Mouse (Mus musculus) heart, adult 9 months (tissue): ENCODE measurements at regions not wholly inside any gene's neighbourhood (a gene's known extent, or its start where the extent isn't known, plus 50 kb on each side); places are given as distances from the start of the nearest gene placed in this dataset.

Source experiments
- DNase-seq, 2 experiments: peaks; one replicate each; pipeline ENCODE4 v3.0.0; 2022; ENCODE audit warnings: low spot score in 2 of 2

DNA sequence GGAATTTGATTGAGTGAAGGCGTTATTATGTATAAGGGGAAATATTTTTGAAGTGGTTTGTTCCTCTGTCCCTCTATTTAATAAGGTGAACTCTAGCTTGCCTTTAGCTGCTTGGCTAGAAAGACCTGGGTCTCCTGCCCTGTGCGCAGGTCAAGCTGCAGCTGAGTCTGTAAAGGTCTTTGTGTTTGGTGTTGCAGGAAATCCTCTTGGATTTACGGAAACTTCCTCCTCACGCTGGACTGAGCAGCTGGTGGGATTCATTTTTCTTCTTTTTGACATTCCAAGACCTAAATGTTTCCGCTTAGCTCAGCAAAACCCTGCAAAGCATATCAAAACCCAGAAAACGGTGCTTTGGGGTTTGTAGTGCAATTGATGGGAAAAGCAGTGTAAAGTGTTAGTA, 402.2 kb upstream of the Mmadhc start:
- DNase-seq: no peak

DNA sequence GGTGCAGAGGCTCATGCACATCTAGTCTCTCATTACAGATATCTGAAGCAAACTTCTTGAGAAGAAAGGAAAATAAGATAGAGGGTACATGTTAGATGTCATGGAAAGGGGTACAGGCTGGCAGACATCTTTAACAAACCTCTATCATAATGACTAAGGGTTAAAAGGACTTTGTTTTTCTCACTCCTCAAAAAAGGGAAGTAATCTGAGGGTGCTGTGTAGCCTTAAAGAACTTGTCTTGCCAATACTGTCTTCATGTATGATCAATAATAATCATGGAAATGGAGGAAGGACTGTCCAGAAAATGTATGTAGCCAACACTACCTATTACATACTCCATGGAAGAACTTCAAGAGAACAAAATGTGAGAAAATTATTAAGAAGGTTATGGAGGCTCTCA, 400.0 kb upstream of the Mmadhc start:
- DNase-seq: no peak

DNA sequence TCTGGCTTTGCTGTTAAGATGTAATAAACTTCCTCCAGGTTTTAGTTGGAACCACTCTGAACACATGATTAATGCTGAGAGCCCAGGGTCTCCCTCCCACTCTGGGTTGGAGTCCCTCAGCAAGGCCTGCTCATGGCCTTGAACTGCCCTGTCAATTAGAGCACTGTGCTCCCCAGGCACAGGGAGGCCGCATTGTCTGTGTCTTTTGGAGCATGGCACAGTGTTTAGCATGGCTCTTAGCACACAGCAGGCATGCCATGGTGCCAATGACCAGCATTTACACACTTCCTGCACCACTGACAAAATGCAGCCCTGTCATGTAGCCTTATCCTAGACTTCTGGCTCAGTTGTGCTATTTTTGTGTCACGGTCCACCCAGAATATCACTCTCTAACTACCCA, 398.2 kb upstream of the Mmadhc start:
- DNase-seq: no peak

DNA sequence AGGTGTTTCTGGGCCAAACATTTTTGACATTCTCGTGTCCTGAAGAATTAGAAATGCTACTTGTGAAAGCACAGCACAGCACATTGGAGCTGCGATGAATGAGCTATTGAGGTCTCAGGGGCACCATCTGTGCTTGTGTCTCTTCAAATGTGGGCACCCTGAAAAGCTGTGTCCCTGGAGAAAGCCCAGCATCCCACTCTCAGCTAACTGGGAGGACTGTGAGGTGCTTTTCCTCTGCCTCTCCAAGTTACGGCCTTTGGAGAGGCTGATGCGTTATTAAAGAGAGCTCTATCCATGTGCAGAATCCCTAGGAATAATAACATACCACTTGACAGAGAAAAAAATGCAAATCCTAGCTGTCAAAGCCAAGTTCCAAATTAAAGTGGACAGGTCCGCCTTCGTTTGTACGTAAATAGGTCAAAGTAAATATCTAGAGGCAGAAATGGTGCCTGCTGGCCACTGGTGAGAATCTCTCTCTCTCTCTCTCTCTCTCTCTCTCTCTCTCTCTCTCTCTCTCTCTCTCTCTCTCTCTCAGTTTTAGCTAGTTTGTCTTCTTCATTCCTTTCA, 397.3 kb upstream of the Mmadhc start:
- DNase-seq: no peak

DNA sequence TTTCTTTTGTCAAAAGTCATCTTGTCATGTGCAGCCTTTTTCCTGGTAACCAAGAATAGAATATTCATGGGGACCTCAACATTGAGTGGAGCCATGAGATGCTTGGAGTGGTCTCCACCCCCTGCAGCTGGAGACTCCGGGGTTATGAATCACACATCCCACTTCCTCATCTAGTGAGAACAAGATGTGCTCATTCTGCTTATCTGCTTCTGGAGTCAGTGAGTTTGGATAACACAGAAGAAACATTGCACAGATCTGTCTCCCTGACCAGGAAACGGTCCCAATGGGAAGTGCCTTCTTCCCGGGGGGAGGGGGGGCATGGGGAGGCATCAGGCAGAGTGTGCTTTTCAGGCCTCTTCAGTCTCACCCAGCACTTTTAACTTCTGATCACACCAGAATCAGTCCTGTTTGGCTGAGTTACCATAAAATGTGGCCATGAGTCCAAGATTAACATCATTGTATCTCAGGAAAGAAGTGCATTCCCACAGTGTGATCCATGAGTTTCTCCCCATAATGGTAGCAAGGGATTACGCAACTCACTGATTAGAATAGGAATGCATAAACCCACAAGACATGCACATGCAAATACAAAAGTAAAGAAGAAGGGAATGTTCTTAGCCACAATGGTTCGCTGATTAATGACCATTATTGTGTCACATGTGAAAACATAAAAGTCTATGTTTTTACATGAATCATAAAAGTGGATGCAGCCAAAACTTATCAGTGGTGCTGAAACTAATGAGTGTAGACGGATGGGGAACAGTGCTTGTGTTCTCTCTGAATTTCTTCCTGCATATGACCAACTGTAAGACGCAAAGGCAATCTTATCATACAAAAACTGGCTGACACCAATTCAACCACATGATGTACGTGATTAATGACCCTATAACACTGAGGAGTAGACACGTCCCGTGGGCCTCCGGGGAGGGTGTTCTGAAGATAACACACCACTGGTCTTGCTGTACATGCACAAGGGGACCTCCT, 393.8 kb upstream of the Mmadhc start:
- peak; percentile 78 to 88 for DNase-seq

DNA sequence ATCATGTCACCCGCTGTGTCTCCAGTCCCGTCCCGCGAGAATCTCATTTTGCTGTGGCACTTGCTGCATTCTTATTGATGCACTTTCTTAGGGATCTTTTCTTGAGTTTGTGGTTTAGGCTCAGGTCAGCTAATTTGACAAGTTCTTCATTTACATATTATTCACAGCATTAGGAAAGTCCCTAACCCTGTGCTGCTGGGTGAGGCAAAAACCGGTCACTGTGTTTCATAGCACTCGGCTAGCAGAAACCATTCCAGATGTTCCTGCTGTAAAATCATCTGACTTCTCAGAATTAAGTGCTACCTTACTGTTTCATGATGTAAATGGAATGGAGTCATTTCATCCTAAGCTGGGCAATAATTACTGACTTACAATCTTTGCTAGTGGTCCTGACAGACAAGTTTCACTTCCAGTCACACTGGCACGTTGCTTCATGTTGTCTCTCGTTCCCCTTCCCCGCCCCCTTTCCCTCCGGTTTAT, 391.1 kb upstream of the Mmadhc start:
- DNase-seq: no peak

DNA sequence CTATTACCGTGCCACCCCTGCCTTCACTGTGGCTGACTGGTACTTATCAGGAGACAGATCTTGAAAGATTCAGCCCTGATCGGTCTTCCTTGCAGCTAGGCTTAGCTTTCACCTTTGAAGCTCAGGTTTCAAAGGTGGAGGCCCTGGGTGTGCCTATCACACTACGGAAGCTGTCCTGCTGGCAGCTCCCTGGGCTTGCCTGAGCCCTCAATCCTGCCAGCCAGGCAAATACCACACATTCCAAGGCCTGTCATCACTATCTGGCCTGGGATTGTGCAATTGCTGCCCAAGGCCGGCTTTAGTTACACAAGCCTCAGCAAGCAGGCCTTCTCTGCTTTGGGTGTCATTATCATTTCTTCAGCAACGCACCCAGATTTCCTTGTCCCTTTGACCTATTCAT, 390.6 kb upstream of the Mmadhc start:
- peak in 1 of 2 experiments; percentile 43 for DNase-seq

DNA sequence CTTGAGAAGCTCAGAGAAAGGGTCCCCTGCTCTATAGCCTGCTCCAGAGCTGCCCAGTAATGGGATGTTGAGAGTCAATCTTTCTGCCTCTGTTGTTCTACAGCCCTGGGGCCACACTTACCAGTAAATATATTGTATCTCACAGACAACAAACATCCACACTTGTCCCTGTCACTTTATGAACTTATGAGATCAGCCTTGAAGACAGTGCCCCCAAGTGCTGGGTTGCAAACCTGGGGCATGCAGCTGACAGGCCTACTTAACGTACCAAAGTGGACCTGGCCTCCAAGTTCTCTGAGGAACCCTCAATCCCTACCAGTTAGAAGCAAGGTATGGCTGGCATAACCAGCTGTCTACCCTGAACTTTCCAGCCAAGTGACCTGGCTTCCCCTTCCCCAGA, 380.9 kb upstream of the Mmadhc start:
- no peak for DNase-seq

DNA sequence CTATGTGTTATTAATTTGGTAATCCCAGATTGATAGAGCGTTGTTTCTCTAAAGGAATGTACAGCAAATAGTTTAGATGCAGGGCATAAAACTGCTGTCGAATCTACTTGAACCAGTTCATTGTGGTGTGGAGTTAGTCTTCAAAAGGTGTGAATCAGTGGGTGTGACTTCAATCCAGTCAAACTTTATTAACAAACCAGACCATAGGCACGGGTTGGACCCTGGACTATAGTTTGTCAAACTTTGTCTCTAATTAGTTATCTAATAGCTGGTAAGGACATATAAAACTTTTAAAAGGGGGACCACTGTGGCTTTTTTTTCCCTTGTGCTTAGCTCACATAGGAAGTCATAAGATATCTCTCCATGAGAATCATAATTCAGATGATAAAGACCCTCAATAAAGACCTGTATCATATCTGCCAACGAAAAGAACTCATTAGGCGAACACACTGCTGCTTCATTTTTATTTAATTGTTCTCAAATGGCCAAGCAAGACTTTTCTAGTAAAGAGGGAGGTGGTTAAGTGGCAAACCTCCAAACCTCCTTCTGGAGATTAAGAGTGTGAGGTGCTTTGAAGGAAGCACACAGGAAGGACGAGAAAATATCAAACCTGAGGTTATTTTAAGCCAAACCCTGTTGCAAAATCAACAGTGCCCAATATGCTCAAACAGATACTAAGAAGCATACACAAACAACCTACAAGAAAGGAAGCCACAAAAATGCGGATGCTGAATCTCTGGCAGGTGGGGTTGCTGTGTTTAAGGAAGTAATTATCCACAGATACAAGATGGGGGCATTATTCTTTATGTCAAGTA, 379.3 kb upstream of the Mmadhc start:
- no peak for DNase-seq

DNA sequence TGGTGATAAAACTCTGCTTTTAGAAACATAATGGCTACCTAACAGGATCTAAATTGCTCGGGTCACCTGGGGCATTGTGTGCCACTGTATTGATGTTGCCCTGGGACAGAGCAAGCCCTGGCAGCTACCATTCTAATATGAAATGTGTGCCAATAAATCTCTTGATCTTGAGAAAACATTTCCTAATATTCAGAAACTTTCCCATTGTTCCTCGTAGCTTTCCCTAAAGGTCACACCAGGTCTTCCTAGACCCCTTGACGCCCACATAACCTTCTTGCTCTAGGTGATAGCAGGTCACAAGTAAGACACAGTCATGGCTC, 378.2 kb upstream of the Mmadhc start:
- no peak for DNase-seq

DNA sequence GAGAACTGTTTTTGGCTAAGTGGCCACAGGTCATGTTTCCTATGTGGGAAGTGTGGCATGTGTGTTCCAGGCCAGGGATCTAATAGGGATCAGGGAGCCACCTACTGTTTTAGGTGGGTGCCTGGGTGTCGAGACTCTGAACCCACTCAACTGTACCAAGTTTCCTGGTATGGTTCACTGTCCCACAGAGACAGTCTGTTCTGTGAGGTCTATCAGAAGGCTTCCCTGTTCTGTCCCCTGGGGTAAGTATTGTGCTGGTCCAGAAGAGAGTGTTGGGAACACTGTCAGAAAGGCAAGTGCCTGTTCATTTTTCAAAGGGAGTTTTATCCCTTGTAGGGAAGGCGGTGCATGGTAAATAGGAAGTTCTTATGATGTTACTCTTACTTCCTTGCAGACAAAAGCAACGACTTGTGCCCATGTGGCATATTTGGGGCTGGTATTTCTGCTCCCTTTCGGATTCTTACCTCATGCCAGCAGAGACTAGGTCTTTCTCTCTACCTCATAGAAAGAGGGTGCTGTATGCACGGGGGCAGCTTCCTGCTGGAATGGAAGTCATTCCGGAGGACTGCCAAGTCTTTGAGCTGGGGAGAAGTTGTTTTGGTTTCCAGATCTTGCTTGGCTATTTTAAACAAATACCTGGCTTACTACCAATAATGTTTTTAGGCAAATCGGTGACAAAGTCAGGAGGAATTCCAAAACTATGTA, 377.7 kb upstream of the Mmadhc start:
- peak; percentile 41 to 42 for DNase-seq

DNA sequence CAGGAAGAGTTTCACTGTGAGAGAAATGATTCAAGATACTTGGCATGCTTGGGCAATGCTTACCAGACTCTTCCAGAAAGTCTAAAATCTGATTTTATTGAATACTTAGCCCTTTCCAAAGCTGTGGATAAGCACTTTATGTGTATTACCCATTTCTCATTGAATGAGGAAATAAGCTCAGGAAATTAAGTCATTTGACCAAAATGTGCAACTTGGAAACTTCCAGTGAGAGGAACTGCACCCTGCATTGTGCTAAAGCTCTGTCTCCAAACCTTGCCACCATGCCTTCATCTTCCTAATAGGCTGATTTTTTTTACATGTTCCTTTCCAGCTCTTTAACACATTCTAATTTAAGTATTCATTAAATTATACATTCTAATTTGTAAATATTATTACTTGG, 372.7 kb upstream of the Mmadhc start:
- peak in 1 of 2 experiments; percentile 24 for DNase-seq

DNA sequence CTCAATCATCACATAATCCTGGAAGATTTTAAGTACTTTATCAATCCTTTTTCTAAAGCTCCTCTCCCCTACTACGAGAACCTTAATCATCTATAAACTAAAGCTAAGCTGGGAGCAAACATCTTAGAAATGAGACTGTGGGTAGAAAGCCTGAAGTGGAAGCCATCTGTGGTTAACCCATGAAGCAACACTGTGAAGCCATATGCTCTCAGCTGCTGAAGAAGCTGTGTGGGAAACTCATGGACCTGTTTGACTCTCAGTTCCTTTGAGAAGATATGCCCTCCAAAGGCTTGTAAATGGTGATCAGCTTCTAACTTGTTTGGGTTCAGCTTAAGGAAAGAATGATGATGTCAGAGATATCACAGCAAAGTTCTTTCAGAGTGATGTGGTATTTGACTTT, 372.2 kb upstream of the Mmadhc start:
- DNase-seq: no peak

DNA sequence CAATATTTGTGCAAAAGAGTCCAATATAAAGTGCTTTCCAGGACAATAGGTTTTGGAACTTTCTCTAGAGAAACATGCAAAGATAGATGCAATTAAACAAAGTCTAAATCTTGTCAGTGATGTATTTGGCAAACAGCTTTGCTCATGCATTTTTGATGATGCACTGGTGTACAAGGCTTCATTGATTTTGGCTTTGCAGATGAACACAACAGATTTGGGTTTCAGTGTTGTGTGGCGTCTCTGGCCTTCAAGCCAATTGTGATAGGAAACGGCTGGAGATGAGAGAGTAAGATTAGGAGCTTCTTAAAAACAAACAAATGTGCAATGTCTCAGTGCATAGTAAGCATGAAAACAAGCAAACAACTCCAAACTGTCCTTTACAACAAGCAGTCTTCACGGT, 370.6 kb upstream of the Mmadhc start:
- DNase-seq: no peak

DNA sequence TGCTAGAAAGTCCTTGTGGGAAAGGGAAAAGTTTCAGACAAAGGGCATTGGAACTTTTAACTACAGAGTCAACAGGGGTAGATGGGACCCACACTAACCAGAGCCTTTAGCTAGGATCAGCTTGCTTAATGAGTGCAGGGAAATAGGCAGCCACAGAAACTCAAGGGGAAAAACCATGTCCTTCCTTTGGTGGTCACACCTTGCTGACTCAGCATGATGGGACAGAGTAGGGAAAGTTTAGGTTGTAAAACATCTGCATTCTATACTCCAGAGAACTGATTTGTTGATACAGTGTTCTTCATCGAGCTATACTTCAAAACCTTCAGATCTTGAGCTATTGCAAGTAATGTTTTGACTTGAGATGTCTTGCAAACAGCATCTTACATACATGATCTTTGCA, 365.9 kb upstream of the Mmadhc start:
- no peak for DNase-seq

DNA sequence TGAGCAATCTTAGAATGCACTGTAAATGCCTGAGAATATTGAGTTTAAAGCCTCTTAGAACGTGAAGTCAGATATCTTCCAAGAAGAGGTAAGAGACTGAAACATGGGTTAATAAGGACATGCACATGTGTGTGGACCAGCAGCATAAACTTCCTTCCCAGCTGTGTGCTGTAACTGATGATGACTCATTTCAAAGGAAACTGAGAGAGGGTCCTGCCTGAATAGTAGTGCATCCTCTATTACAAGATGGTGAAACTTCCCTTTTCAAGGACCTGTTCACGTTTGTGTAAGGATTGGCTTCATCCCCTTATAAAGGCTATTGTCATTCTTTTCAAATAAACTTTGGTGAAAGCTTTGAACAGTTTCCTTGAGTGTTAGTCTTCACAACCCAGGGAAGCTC, 363.4 kb upstream of the Mmadhc start:
- no peak for DNase-seq

DNA sequence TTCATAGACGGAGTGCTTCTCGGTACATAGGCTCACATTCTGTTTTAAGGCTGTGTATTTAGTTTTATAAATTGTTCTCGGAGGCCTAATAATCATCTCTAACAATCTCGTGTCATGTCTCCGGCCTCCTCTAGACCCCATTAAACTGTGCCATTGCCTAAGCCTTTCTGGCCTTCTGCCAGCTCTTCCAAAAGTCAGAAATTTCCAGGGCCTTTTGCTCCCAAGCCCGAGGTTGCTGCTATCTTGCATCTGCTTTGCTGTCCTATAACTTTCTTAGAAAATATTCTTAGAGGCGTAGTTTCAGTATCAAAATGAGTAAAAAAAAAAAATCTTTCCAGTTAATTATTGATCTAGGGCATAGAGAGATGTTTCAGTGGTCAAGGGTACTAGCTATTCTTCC, 361.2 kb upstream of the Mmadhc start:
- DNase-seq: no peak

DNA sequence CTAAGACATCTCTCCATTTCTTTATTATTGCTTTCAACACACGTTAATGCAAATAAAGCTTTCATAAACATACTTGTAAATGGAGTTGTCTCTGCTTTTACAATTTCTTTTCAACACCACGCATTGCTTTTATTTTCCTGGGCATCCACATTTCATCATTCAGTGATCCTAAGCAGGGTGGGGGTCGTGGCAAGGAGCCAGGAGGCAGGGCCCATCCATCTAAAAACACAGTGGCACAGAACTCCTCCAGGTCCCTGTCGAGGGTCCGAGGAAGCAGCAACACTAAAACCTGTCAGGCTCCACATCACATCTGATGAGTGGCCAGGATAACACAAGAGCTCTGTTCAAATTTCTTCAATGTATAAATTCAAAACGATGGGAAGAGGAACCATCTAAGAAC, 359.8 kb upstream of the Mmadhc start:
- no peak for DNase-seq

DNA sequence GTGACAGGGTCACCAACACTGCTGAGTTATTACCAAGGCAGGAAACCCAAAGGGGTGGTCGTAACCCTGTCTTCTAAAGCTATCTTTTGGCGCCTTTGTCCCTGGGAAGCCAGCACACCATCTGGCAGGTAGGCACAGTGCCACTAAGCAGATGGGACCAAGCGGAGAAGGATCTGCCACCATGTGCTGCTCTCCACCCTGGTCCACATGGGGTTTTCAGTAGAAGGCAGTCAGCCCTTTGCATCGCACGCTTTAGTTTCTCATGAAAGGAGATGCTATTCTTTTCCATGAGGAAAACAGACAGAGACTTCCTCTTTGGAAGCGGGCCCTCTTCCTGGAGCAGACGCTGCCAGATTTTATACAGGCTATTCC, 358.3 kb upstream of the Mmadhc start:
- DNase-seq: peak; percentile 21 to 33

DNA sequence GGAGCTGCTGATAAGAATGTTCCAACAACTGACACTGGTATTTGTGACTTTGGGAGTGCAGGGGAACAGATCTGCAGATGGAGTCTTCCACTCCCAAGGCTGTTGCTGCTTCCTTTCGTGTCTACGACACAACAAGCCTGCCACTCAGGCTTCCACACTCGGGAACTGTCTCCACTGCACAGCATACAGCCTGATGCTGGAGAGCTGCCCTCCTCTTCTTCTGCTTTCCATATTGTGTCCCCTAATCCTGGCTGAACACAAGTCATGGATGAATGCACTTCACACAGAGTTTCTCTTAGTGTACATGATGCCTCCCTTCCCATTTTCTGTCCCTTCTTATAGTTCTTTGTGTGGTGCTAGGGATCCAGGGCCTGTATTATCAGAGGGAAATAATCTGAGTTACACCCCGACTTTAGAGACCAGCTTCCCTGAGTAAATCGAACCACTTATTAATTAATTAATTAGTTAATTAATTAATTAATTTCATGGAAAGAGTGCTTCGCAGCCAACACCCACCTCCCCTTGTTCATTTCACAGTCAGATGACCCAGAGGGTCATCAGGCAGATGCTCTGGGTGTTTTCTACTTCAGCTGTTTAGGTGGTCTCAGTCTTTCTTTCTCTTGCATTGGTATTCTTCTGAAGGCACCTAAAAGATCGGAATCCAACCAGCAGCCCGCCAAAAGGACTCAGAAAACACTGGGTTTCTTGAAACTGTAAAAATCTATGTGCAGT, 357.8 kb upstream of the Mmadhc start:
- DNase-seq: no peak

DNA sequence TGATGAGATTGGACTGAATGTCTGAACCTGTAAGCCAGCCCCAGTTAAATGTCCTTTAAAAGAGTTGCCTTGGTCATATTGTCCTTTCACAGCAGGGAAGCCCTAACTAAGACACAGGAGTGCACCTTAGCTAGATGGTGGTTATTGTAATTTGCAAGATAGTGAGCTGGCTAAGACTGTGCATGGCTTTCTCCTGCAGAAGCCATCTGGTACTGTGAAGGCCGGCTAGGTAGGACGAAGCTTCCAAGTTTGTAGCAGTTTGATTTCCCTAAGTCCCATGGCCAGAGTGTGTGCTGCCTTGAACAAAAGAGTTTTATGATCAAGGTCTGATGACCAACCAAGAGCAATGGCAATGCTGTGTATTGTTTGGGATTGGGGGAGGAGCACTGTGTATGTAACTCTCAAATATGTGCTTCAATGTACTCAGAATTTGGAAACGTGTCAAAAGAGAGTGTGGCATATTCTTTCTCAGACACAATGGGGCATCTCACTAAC, 356.6 kb upstream of the Mmadhc start:
- DNase-seq: no peak
